Mouse (Mus musculus): ENCODE data around the gene Fam117b.

DNA sequence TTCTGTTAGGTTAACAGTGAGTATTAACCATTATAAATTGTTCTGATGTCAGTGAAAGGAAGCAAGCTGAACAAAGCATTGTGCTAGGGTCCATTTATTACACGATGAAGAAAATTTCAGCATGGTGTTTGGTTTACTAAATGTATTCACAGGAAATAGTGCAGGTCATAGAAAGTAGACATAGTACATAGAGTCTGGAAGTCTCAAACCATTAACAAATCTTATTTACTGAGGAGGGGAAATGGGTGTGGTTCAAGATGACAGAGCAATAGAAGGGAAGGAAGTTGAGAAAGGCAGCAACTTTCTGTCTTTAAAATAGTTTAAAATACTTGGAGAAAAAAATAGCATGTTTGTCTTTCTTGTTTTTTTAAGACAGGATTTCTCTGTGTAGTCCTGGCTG is 10.4 kb downstream of the Fam117b start:
- no peak for TF ChIP-seq GATA1 (IDR thresholded peaks at IDR 0.05; ENCODE audit: borderline replicate concordance, low read length)
- no peak for TF ChIP-seq CTCF (IDR thresholded peaks at IDR 0.05; ENCODE audit: low read depth, low read length)
- no peak for TF ChIP-seq POLR2AphosphoS5 (IDR thresholded peaks at IDR 0.05; ENCODE audit: insufficient replicate concordance, low read depth, low read length)
- no peak for TF ChIP-seq TAL1 (conservative IDR thresholded peaks at IDR 0.05; ENCODE audit: low read depth, low read length)

Data from G1E (cell line).